Mouse (Mus musculus) embryonic facial prominence, embryonic 10.5 days (tissue): ENCODE measurements at regions not wholly inside any gene's neighbourhood (a gene's known extent, or its start where the extent isn't known, plus 50 kb on each side); places are given as distances from the start of the nearest gene placed in this dataset.
A peak's percentile ranks its signal among the peaks of the same experiment; 100 is the strongest.

Experiments used
- DNase-seq: peaks from one replicate; pipeline ENCODE4 v3.0.0-alpha.2; 2017; ENCODE audit warnings: low spot score
- H3K27ac ChIP-seq: fragments of 300-500 bp; sonication (generic); replicated peaks from 2 replicates; pipeline ENCODE4 v1.5.1; 2016; ENCODE audit warnings: mild to moderate bottlenecking
- H3K27me3 ChIP-seq: fragments of 300-500 bp; sonication (generic); replicated peaks from 2 replicates; pipeline ENCODE4 v1.6.1; 2016; ENCODE audit warnings: low read depth, mild to moderate bottlenecking; ENCODE audit not compliant: poor library complexity, severe bottlenecking
- H3K36me3 ChIP-seq: fragments of 300-500 bp; sonication (generic); replicated peaks from 2 replicates; pipeline ENCODE4 v1.6.1; 2016; ENCODE audit warnings: mild to moderate bottlenecking, moderate library complexity
- H3K4me1 ChIP-seq: fragments of 300-500 bp; sonication (generic); 2 replicates; pipeline ENCODE4 v1.6.1; 2016
- H3K4me3 ChIP-seq: fragments of 300-500 bp; sonication (generic); 2 replicates; pipeline ENCODE4 v1.5.1; 2016; ENCODE audit warnings: mild to moderate bottlenecking, moderate library complexity
- H3K9me3 ChIP-seq: fragments of 300-500 bp; sonication (generic); 2 replicates; pipeline ENCODE4 v1.6.1; 2016; ENCODE audit warnings: mild to moderate bottlenecking
- WGBS: fragments of 180-500 bp; shearing (Covaris S2); methylation state at CpG from one replicate; pipeline ENCODE4 v1.1.7; 2016; 5-methylcytosine and 5-hydroxymethylcytosine counted together

- Histone ChIP-seq H3K4me1 (peaks cover 17% of the 10 kb centered on the region), H3K9me3 (no peaks in the 10 kb centered on the region), H3K27ac (no peak overlapping the region), H3K27me3 (peaks cover 60% of the 10 kb centered on the region), H3K36me3 (no peaks in the 10 kb centered on the region), H3K4me3 (no peak overlapping the region; the same call in 1 of the 2 replicates)
- DNase-seq: peak; percentile 28
- 15% methylated on average over 9 of the region's 9 CpGs for WGBS
These were observed 55.7 kb downstream of the Id4 start for GRCm38 (mm10) chr13:48316747-48317146.

- H3K27me3 ChIP-seq: peaks cover 60% of the 10 kb centered on the region
- peak; percentile 19 for DNase-seq
- H3K4me1 ChIP-seq: peaks cover 17% of the 10 kb centered on the region
- no peak overlapping the region for H3K4me3 ChIP-seq
- WGBS: 26% methylated on average over 7 of the region's 7 CpGs
- H3K27ac ChIP-seq: no peak overlapping the region
- no peaks in the 10 kb centered on the region for H3K9me3 ChIP-seq
- H3K36me3 ChIP-seq: no peaks in the 10 kb centered on the region
These were observed 56.4 kb downstream of the Id4 start for GRCm38 (mm10) chr13:48317457-48317856.

GRCm38 (mm10) chr13:48319001-48319400, 58.0 kb downstream of the Id4 start:
- H3K4me1 ChIP-seq: peaks cover 19% of the 10 kb centered on the region
- H3K27ac ChIP-seq: no peak overlapping the region
- no peak overlapping the region for H3K4me3 ChIP-seq
- no peaks in the 10 kb centered on the region for H3K9me3 ChIP-seq
- DNase-seq: no peak
- WGBS: 87% methylated on average over 7 of the region's 7 CpGs
- H3K27me3 ChIP-seq: peaks cover 50% of the 10 kb centered on the region
- H3K36me3 ChIP-seq: no peaks in the 10 kb centered on the region

GRCm38 (mm10) chr13:48324290-48324718, 63.3 kb downstream of the Id4 start:
- peak overlapping the region; percentile 6; the same call in 1 of the 2 replicates for H3K27ac ChIP-seq
- peaks cover 18% of the 10 kb centered on the region for H3K27me3 ChIP-seq
- no peaks in the 10 kb centered on the region for H3K36me3 ChIP-seq
- H3K4me1 ChIP-seq: peaks cover 12% of the 10 kb centered on the region
- H3K4me3 ChIP-seq: no peak overlapping the region
- DNase-seq: peak; percentile 29
- H3K9me3 ChIP-seq: no peaks in the 10 kb centered on the region
- WGBS: 7% methylated on average over 8 of the region's 8 CpGs

- H3K27ac ChIP-seq: no peak overlapping the region
These were observed 69.6 kb downstream of the Id4 start for GRCm38 (mm10) chr13:48330619-48331018.

GRCm38 (mm10) chr13:48336135-48336534, 75.1 kb downstream of the Id4 start:
- Histone ChIP-seq H3K27ac (no peak overlapping the region), H3K4me1 (peaks cover 10% of the 10 kb centered on the region), H3K27me3 (no peaks in the 10 kb centered on the region), H3K9me3 (no peaks in the 10 kb centered on the region), H3K36me3 (no peaks in the 10 kb centered on the region), H3K4me3 (no peak overlapping the region)
- 74% methylated on average over 13 of the region's 13 CpGs for WGBS
- no peak for DNase-seq

More at GRCm38 (mm10) chr13:48330619-48331018, 69.6 kb downstream of the Id4 start:
- Histone ChIP-seq H3K27me3 (no peaks in the 10 kb centered on the region), H3K4me3 (no peak overlapping the region), H3K9me3 (no peaks in the 10 kb centered on the region), H3K4me1 (no peaks in the 10 kb centered on the region), H3K36me3 (no peaks in the 10 kb centered on the region)
- 92% methylated on average over 11 of the region's 11 CpGs for WGBS
- no peak for DNase-seq

GRCm38 (mm10) chr13:48336602-48337001, 75.6 kb downstream of the Id4 start:
- Histone ChIP-seq H3K27me3 (no peaks in the 10 kb centered on the region), H3K36me3 (no peaks in the 10 kb centered on the region), H3K4me1 (peaks cover 10% of the 10 kb centered on the region), H3K27ac (no peak overlapping the region), H3K4me3 (no peak overlapping the region), H3K9me3 (no peaks in the 10 kb centered on the region)
- 78% methylated on average over 11 of the region's 11 CpGs for WGBS
- DNase-seq: peak; percentile 24

- H3K27ac ChIP-seq: no peak overlapping the region
- H3K4me3 ChIP-seq: no peak overlapping the region
- no peaks in the 10 kb centered on the region for H3K36me3 ChIP-seq
- H3K27me3 ChIP-seq: no peaks in the 10 kb centered on the region
- H3K4me1 ChIP-seq: peaks cover 10% of the 10 kb centered on the region
- WGBS: 63% methylated on average over 6 of the region's 6 CpGs
- H3K9me3 ChIP-seq: no peaks in the 10 kb centered on the region
- DNase-seq: no peak
These were observed 77.5 kb downstream of the Id4 start for GRCm38 (mm10) chr13:48338561-48338960.

GRCm38 (mm10) chr13:48350124-48350523, 89.1 kb downstream of the Id4 start:
- H3K27me3 ChIP-seq: no peaks in the 10 kb centered on the region
- 93% methylated on average over 9 of the region's 9 CpGs for WGBS
- H3K27ac ChIP-seq: no peak overlapping the region
- DNase-seq: no peak
- H3K4me3 ChIP-seq: no peak overlapping the region
- H3K36me3 ChIP-seq: no peaks in the 10 kb centered on the region
- H3K4me1 ChIP-seq: no peaks in the 10 kb centered on the region
- H3K9me3 ChIP-seq: no peaks in the 10 kb centered on the region

GRCm38 (mm10) chr13:48350955-48351354, 89.9 kb downstream of the Id4 start:
- H3K27me3 ChIP-seq: no peaks in the 10 kb centered on the region
- no peak overlapping the region for H3K4me3 ChIP-seq
- no peak for DNase-seq
- H3K4me1 ChIP-seq: no peaks in the 10 kb centered on the region
- no peak overlapping the region for H3K27ac ChIP-seq
- H3K9me3 ChIP-seq: no peaks in the 10 kb centered on the region
- H3K36me3 ChIP-seq: no peaks in the 10 kb centered on the region
- 55% methylated on average over 11 of the region's 11 CpGs for WGBS

GRCm38 (mm10) chr13:48357118-48357517, 96.1 kb downstream of the Id4 start:
- no peak for DNase-seq
- no peaks in the 10 kb centered on the region for H3K27me3 ChIP-seq
- WGBS: 95% methylated on average over 1 of the region's 1 CpGs
- no peak overlapping the region for H3K27ac ChIP-seq
- H3K4me3 ChIP-seq: no peak overlapping the region
- no peaks in the 10 kb centered on the region for H3K9me3 ChIP-seq
- H3K36me3 ChIP-seq: no peaks in the 10 kb centered on the region
- H3K4me1 ChIP-seq: no peaks in the 10 kb centered on the region

- H3K27ac ChIP-seq: no peak overlapping the region
- no peaks in the 10 kb centered on the region for H3K36me3 ChIP-seq
- 95% methylated on average over 7 of the region's 7 CpGs for WGBS
- no peak for DNase-seq
- no peak overlapping the region for H3K4me3 ChIP-seq
- no peaks in the 10 kb centered on the region for H3K4me1 ChIP-seq
- no peaks in the 10 kb centered on the region for H3K27me3 ChIP-seq
- H3K9me3 ChIP-seq: no peaks in the 10 kb centered on the region
These were observed 96.6 kb downstream of the Id4 start for GRCm38 (mm10) chr13:48357640-48358039.

GRCm38 (mm10) chr13:48371060-48371459, 110.0 kb downstream of the Id4 start:
- H3K27me3 ChIP-seq: no peaks in the 10 kb centered on the region

GRCm38 (mm10) chr13:48376405-48376804, 115.4 kb downstream of the Id4 start:
- Histone ChIP-seq H3K36me3 (no peaks in the 10 kb centered on the region), H3K27me3 (no peaks in the 10 kb centered on the region), H3K4me3 (no peak overlapping the region), H3K27ac (no peak overlapping the region), H3K4me1 (no peaks in the 10 kb centered on the region; the same call in 1 of the 2 replicates), H3K9me3 (no peaks in the 10 kb centered on the region)
- 70% methylated on average over 4 of the region's 4 CpGs for WGBS
- DNase-seq: no peak

More at GRCm38 (mm10) chr13:48371060-48371459, 110.0 kb downstream of the Id4 start:
- Histone ChIP-seq H3K9me3 (no peaks in the 10 kb centered on the region), H3K27ac (no peak overlapping the region), H3K4me3 (no peak overlapping the region), H3K4me1 (peaks cover 3% of the 10 kb centered on the region; the same call in 1 of the 2 replicates), H3K36me3 (no peaks in the 10 kb centered on the region)
- 70% methylated on average over 9 of the region's 9 CpGs for WGBS
- DNase-seq: no peak
